Mouse (Mus musculus): ENCODE results near the gene Ddx3y.

Ddx3y gene

GRCm38 (mm10) chrY:1286171-1286795 is at the start of gene Ddx3y:
Gene Ddx3y, minus strand, starts transcription at chrY:1286629.
- in situ Hi-C loops (cut with MseI, MboI), result no loop called here

- in situ Hi-C loops (cut with MseI, MboI), result no loop called here
These were observed 7.3 kb upstream of the Ddx3y start for GRCm38 (mm10) chrY:1293708-1294107.

GRCm38 (mm10) chrY:1285735-1286134 is 694 bp downstream of the Ddx3y start:
- in situ Hi-C loops (cut with MseI, MboI), result no loop called here

- in situ Hi-C loops (cut with MseI, MboI), result no loop called here
These were observed 40.3 kb downstream of the Ddx3y start for GRCm38 (mm10) chrY:1246117-1246516.

GRCm38 (mm10) chrY:1245426-1245863 is 41.0 kb downstream of the Ddx3y start, which contains the start of gene Uty:
Gene Uty, minus strand, starts transcription at chrY:1245759.
- in situ Hi-C loops (cut with MseI, MboI), result no loop called here

- in situ Hi-C loops (cut with MseI, MboI), result no loop called here
These were observed 41.5 kb downstream of the Ddx3y start for GRCm38 (mm10) chrY:1244940-1245339.

- in situ Hi-C loops (cut with MseI, MboI), result no loop called here
These were observed 42.0 kb downstream of the Ddx3y start for GRCm38 (mm10) chrY:1244421-1244820.

- in situ Hi-C loops (cut with MseI, MboI), result no loop called here
These were observed 66.4 kb downstream of the Ddx3y start for GRCm38 (mm10) chrY:1220001-1220400.
